Mouse (Mus musculus) cortical plate, adult 2 months (tissue): ENCODE data around the gene Hspb8. TPM values are rescaled to one million over a fixed set of nuclear protein-coding genes. Genes with fewer than 3 reads are reported as not detected.
A peak's percentile ranks its signal among the peaks of the same experiment; 100 is the strongest.
"Not testable (repeated sequence)": the region's sequence is repeated elsewhere in the genome, so short reads cannot be mapped to it uniquely, and the experiment has no call there.

Source experiments
- H3K27ac ChIP-seq: fragments of 200-500 bp; 2 replicates; pipeline ENCODE4 v1.5.1; 2012; ENCODE audit warnings: low read length, control low read depth, inconsistent platforms; ENCODE audit not compliant: insufficient read depth
- H3K4me1 ChIP-seq: fragments of 200-500 bp; 2 replicates; pipeline ENCODE4 v1.6.1; 2011; ENCODE audit warnings: low read length; ENCODE audit not compliant: control insufficient read depth, insufficient read depth
- H3K4me3 ChIP-seq: fragments of 200-500 bp; 2 replicates; pipeline ENCODE4 v1.5.1; 2011; ENCODE audit warnings: mild to moderate bottlenecking, low read length, control low read depth; ENCODE audit not compliant: insufficient read depth
- CTCF ChIP-seq: fragments of 200-500 bp; IDR thresholded peaks from 2 replicates; pipeline ENCODE4 v1.5.1; 2011; ENCODE audit warnings: mild to moderate bottlenecking, control low read depth, low read length; ENCODE audit not compliant: insufficient read depth; ENCODE audit errors: extremely low read depth
- POLR2A ChIP-seq: fragments of 200-500 bp; IDR thresholded peaks from 2 replicates; pipeline ENCODE4 v1.6.1; 2011; ENCODE audit warnings: mild to moderate bottlenecking, low read length, control low read depth; ENCODE audit not compliant: insufficient read depth; ENCODE audit errors: extremely low read depth
- polyA plus RNA-seq: library from polyadenylated mRNA; depleted of rRNA; stranded (reverse); fragments of >200 nt; gene quantifications from 2 replicates; pipeline ENCODE4 v1.2.3, GENCODE M21; 2012

The Hspb8 gene
- polyA plus RNA-seq, 1 experiment, result 18.6 TPM

DNA sequence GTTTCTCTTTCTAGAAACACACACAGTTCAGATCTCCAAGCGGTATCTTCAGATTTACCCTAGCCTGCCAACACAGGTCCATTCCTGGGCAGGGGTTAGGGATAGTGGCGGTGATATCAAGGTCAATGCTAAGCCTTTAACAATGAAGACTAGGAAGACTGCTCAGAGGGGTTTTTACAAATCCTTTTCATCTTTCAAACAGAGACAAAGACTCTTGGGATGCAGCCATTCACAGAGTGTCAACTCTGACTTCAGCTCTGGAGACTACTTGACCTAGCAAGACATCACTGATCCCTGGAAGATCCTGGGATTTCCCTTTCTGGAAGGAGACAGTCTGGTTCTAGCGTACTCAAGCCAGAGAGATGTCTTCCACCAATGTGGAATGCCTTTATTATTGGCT lies 21.9 kb downstream of the Hspb8 start:
- H3K4me1 ChIP-seq, result no peaks in the 10 kb centered on the region
- TF ChIP-seq CTCF, result no peak
- no peak for TF ChIP-seq POLR2A
- no peak overlapping the region for H3K27ac ChIP-seq
- H3K4me3 ChIP-seq, result no peak overlapping the region

DNA sequence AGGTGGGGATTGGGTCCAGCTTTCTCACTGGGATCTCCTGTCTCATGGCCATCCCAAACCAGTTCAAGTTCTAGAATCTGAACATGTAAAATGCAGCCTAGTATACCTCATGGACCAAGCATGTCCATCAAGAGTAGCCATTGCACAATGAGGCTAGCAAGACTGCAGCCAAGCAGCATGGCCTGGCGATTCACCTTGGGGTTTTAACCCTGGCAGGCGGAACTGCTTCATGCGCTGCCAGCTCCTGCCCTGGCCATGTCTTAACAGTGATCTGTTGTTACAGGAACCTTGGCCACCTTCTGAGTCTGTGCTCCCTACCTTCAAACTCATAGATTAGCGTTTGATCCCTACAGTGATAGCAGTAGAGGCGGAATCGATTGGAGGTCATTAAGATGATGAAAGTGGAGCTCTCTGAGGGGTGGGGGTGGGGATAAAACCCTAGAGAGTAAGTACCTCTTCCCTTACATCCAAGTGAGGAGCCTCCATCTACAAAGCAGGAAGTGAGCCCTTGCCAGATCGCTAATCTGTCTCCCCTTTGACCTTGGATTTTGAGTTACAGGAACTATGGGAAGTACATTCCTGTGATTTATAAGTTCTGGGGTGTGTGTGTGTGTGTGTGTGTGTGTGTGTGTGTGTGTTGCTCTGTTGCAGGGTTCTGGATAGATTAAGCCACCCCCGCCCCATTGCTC lies 22.5 kb downstream of the Hspb8 start:
- no peak overlapping the region for H3K27ac ChIP-seq
- H3K4me1 ChIP-seq, result no peaks in the 10 kb centered on the region
- no peak overlapping the region for H3K4me3 ChIP-seq
- TF ChIP-seq CTCF (no peak), POLR2A (no peak)

DNA sequence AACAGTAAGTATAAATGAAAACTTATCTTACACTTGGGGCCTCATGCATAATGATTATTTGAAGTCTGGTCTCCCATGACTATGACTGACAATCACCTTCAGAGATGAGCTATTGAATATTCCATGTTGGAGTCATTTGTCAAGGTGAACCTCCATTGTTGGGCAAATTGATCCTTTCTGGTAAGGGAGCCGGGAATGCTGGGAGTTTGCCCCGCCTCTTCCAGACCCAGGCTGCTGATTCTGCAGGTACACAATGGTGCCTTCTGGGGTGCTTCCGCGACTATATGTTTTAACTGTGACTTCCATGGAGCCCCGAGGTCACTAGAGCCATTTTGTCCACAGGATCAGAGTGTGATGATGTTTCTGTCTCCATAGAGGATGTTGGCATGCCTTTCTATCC lies 26.6 kb downstream of the Hspb8 start:
- TF ChIP-seq CTCF (no peak), POLR2A (no peak)
- Histone ChIP-seq H3K4me1 (no peaks in the 10 kb centered on the region), H3K27ac (no peak overlapping the region), H3K4me3 (no peak overlapping the region)

DNA sequence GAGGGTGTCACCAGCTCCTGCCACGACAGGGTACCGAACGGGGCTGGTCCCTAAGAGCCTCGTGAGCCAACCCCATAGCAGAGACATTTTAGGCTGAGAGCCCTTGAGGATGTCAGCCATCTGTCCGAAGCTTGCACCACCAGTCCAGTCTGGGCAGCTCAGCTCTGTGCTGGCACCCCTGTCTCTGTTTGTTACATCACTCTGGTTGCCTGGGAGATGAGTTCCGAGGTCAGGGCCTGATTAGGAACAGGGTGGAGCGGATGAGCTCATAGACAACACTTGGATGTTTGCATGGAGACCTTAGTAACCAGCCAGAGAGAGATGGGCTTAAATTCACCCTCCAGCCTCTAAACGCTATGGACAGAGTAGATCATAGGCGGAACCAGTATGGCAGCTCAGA lies 30.1 kb downstream of the Hspb8 start:
- TF ChIP-seq CTCF, result no peak
- no peak for TF ChIP-seq POLR2A
- Histone ChIP-seq H3K4me3 (no peak overlapping the region), H3K4me1 (no peaks in the 10 kb centered on the region), H3K27ac (no peak overlapping the region)

DNA sequence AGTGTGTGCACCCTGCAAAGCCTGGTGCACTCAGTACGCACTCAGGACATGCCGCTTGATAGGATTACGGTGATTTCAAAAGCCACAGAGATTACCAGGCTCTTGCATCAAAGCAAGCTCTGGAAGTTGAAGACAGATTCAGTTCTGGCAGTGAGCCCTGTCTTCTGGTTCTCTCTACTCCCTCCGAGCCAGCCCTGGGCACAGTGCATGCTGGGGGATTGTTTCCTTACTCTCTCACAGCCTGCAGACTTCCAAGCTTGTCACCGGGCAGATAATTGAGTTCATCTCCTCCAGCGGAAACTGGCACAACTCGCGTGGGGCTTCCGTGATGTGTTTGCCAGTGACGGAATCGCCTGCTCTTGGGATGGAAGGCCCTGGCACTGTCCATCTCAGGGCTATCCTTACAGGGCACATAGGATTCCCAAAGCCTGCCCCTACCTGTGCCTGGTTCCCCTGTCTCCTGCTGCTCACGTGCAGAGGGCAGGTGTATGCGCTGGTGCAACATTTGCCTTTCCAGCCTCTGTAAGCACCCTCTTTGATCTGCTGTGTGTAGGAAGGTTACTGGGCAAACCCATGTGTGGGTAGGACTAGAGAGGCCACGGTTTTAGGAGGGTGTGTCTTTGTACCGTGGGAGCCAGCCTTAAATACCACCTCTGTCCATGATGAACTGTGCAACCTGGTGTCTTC lies 32.7 kb downstream of the Hspb8 start:
- no peak overlapping the region for H3K4me3 ChIP-seq
- TF ChIP-seq CTCF, result no peak
- TF ChIP-seq POLR2A, result no peak
- no peak overlapping the region for H3K27ac ChIP-seq
- H3K4me1 ChIP-seq, result no peaks in the 10 kb centered on the region

DNA sequence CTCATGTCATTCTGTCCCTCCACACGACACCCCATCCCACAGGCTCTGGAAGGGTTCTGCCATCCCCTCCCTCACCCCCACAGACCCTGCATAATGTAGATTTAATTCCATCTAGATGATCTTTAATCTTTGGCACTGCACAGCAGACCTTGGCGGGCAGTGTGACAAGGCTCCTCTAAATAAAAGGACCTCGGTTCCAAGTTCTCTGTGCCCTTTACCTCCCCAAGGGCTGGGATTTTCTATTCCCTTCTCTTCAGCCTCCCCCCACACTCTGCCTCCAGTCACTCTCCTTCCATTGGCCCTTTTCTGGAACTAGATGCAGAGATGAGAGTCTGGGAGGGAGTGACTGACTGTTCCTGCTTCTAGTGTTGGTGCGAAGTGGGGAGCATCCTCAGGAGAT lies 33.3 kb downstream of the Hspb8 start:
- TF ChIP-seq CTCF, result no peak
- TF ChIP-seq POLR2A, result no peak
- H3K4me3 ChIP-seq, result no peak overlapping the region
- H3K27ac ChIP-seq, result no peak overlapping the region
- no peaks in the 10 kb centered on the region for H3K4me1 ChIP-seq

DNA sequence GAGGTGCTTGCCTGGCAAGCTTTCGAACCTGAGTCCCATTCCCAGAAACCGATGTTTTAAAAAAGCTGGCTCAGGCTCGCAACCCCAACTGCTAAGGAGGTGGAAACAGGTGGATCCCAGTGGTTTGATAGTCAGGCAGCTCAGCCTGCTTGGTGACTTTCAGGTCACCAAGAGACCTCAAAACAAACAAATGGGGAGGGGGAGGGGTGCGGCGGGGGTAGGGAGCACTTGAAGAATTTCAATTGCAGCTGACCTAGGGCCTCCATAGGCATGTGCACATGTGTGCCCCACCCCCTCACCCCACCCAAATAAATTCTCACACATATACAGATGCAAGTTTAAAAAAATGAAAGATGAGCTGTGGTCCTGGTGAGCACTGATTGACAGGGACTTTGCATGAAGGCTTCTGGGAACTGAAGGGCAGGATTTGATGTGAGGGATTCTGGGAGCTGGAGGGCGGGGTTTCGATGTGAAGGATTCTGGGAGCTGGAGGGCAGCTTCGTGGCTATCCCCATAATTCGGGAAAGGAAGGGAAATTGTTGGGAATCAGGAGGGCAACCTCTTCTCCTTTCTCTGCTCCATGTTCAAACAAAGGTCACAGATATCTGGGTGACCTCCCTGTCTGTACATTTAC lies 35.2 kb downstream of the Hspb8 start:
- no peaks in the 10 kb centered on the region for H3K4me1 ChIP-seq
- no peak overlapping the region for H3K27ac ChIP-seq
- TF ChIP-seq POLR2A, result no peak
- no peak for TF ChIP-seq CTCF
- no peak overlapping the region for H3K4me3 ChIP-seq

DNA sequence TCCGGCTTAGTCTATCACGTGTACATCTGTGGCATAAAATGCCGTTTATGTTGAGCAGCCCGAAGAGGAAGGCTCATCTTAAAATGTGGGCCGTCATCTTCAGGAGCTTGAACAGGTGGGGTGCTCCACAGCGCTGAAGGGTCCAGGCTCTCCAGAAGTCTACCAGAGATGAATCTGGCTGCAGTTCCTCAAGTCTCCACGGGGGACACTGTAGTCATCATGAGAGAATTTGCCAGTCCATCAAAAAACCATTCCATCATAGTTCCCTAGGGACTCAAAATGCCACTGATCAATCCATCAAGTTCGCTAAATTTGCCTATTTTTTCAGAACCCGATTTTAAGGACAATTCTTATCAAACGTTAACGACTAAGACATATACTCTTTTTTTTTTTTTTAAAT lies 36.6 kb downstream of the Hspb8 start:
- Histone ChIP-seq H3K27ac (no peak overlapping the region), H3K4me1 (no peaks in the 10 kb centered on the region), H3K4me3 (no peak overlapping the region)
- TF ChIP-seq CTCF, result peak; percentile 64
- TF ChIP-seq POLR2A, result no peak

DNA sequence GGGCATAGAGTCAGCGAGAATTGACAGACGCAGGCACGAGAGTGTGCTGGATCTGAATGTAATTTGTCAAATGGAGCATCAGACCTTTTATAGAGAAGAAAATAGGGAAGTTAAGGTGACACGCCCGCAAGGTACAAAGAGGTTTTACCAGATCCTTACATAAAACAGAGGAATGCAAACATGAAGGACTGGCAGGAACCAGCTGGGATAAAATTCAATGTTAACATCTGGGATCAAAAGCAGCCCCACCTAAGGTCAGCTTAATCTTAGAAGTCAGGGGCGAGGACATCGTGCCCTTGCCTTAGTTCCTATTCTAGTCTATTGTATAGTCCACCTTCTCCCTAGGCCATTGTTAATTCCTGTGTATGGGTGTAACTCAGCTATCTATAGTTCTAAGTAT lies 40.0 kb downstream of the Hspb8 start:
- not testable (repeated sequence) for H3K4me1 ChIP-seq, H3K27ac ChIP-seq, H3K4me3 ChIP-seq

DNA sequence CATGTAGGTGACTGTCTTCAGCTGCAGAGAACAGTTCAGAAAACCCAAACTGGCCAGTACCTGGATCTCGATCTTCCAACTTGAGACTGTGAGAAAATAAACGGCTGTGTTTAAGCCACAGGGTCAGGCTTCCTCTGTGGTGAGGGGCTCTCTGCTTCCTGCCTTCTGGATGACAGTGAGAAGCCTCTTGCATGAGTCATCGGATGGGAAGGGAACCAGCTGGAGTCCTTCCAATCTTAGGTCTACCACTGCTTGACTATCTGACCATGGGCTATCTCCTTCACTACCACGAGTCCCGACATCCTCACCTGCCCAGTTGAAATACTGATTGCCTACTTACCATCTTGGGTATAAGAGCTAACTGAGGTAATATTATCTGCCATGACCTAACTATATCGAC lies 40.9 kb downstream of the Hspb8 start:
- no peak for TF ChIP-seq POLR2A
- TF ChIP-seq CTCF, result no peak
- no peak overlapping the region for H3K27ac ChIP-seq
- H3K4me1 ChIP-seq, result no peaks in the 10 kb centered on the region
- H3K4me3 ChIP-seq, result no peak overlapping the region
